Mouse (Mus musculus) ES-E14 (cell line): ENCODE data around the gene Kcnk5.

Experiments used
- HCFC1 ChIP-seq: IDR thresholded peaks from 2 replicates; pipeline ENCODE4 v1.6.1; 2012; ENCODE audit warnings: low read length, inconsistent platforms, borderline replicate concordance; ENCODE audit not compliant: insufficient read depth
- ZC3H11A ChIP-seq: IDR thresholded peaks from 2 replicates; pipeline ENCODE4 v1.6.1; 2012; ENCODE audit warnings: low read depth, mild to moderate bottlenecking, inconsistent platforms, low read length, borderline replicate concordance
- ZNF384 ChIP-seq: IDR thresholded peaks from 2 replicates; pipeline ENCODE4 v1.6.1; 2012; ENCODE audit warnings: low read depth, low read length, inconsistent platforms

- TF ChIP-seq ZNF384 (no peak), HCFC1 (no peak), ZC3H11A (no peak)
Measured at GRCm38 (mm10) chr14:20179731-20180280, 1.8 kb downstream of the Kcnk5 start.
